Mouse (Mus musculus) macrophage (primary cell): ENCODE measurements around the gene Gm6899. TPM values are rescaled to one million over a fixed set of nuclear protein-coding genes. Genes with fewer than 3 reads are reported as not detected.
A peak's percentile ranks its signal among the peaks of the same experiment; 100 is the strongest.

ENCODE experiments used
- H3K27ac ChIP-seq: fragments of 350-480 bp; formaldehyde crosslinking; 2 replicates; pipeline ENCODE4 v1.9.0; 2021
- H3K36me3 ChIP-seq: fragments of 350-480 bp; formaldehyde crosslinking; 2 replicates; pipeline ENCODE4 v1.9.0; 2021; ENCODE audit errors: inconsistent target
- H3K4me3 ChIP-seq: fragments of 350-480 bp; formaldehyde crosslinking; 2 replicates; pipeline ENCODE4 v1.9.0; 2021; ENCODE audit errors: inconsistent target
- H3K79me2 ChIP-seq: fragments of 350-480 bp; formaldehyde crosslinking; 2 replicates; pipeline ENCODE4 v1.9.0; 2021; ENCODE audit errors: inconsistent target
- WGBS: methylation state at CpG from one replicate; pipeline ENCODE4 v1.1.7; 2026; ENCODE audit warnings: inconsistent platforms; ENCODE audit not compliant: missing documents; 5-methylcytosine and 5-hydroxymethylcytosine counted together
- polyA plus RNA-seq: library from polyadenylated mRNA; stranded (reverse); fragments of 250-400 nt; gene quantifications from 3 replicates; pipeline ENCODE4 v1.2.4, GENCODE M21; 2018; ENCODE audit warnings: inconsistent platforms
- total RNA-seq, 78 experiments: library from RNA; depleted of rRNA; stranded (reverse); fragments of 250-400 nt; gene quantifications; 1 replicate in 9 of 78; 2 replicates in 24 of 78; 3 replicates in 43 of 78; 4 replicates in 2 of 78; pipeline ENCODE4 v1.2.4; 2018; ENCODE audit warnings: inconsistent platforms in 56 of 78

The Gm6899 gene
- 1 to 10 TPM in 1 of 26 experiments, not detected in 25; 1.0 TPM for total RNA-seq (2018; cell fraction: chromatin; rRNA removed)
- not detected for total RNA-seq (2018; cell fraction: cytosol; rRNA removed)
- total RNA-seq (2018; cell fraction: nucleus; rRNA removed): 1 to 10 TPM in 3 of 26 experiments, under 1 TPM in 1, not detected in 22; 0.92 to 2.5 (median 1.3) TPM
- not detected in 3 replicates for polyA plus RNA-seq

GRCm38 (mm10) chr11:26593061-26594059, at the start of gene Gm6899, which contains the start of gene Vrk2:
TSS of gene Gm6899 (plus strand) at chr11:26593241.
TSS of gene Vrk2 (minus strand) at chr11:26593999.
- Histone ChIP-seq H3K27ac (peak within 1 kb of the TSS; percentile 71), H3K36me3 (peaks cover 17% of the 10 kb centered on the region), H3K4me3 (peak within 1 kb of the TSS; percentile 56), H3K79me2 (peaks cover 48% of the 10 kb centered on the region)
- 2% methylated on average over 47 of the region's 60 CpGs for WGBS

DNA sequence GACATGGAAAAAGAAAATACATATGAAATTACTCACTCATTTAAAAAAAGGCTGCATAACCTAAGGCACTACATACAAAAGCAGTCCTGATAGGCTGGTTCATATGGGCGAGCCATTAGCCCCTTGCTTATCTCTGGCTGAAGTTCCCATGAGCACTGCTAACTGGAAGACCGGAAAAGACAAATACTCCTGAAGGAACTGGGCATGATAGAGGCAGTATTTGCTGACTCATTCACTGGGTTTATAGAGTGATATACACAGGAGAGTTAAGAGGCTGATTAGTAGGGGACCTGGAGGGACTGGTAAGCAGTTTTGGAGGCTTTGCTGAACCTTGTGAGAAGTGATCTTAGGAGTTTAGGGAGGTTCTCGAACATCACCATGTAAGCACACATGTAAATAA, 41.5 kb upstream of the Gm6899 start:
- Histone ChIP-seq H3K4me3 (no peak overlapping the region), H3K27ac (no peak overlapping the region), H3K36me3 (peaks cover 34% of the 10 kb centered on the region; the same call in 1 of the 2 replicates), H3K79me2 (no peaks in the 10 kb centered on the region)
- WGBS: 91% methylated on average over 3 of the region's 3 CpGs

DNA sequence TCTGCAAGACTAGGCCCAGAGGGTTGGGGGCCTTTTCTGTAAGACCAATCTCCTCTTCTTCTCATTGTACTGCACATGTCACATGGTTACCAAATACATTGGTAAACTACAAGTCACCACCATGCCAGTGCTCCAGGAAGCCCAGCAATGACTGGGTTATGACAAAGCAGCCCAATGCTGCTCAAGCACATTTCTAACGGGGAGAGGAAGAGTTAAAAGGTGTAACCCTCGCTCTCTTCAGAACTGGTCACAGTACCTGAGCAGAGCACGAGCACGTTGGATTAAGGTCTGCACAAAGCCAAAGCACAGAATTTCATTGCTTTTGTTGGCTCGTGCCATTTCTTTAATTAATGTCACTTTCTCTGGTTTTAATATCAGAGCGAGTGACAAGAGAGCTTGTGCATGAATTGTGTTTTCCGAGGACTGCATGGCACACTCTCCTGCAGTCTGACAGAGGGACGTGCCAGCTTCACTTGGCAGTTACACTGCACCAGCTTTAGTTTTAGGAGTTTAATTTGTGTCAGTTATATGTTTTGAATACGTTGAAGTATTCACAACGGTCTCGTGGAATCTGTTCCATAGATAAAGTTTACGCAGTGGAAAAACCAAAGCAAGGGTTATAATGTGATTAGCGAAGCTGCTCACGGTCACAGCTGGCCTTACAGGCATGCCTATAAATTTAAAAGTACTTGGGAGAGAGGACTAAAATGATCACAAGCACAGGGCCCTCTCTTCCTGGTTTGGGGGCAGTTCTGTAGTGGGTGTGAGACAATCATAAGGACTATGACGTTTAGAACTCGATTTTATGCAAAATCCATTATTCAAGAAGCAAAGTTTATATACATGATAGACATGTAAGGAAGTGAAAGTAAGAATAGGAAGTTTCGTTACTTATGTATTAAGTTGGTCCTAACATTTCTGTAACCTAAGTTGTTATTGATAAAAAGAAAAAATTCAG, 7.4 kb upstream of the Gm6899 start:
- Histone ChIP-seq H3K79me2 (peaks cover 81% of the 10 kb centered on the region), H3K27ac (peak overlapping the region; percentile 87), H3K4me3 (peak overlapping the region; percentile 21), H3K36me3 (peaks cover 26% of the 10 kb centered on the region)
- WGBS: 64% methylated on average over 17 of the region's 17 CpGs

DNA sequence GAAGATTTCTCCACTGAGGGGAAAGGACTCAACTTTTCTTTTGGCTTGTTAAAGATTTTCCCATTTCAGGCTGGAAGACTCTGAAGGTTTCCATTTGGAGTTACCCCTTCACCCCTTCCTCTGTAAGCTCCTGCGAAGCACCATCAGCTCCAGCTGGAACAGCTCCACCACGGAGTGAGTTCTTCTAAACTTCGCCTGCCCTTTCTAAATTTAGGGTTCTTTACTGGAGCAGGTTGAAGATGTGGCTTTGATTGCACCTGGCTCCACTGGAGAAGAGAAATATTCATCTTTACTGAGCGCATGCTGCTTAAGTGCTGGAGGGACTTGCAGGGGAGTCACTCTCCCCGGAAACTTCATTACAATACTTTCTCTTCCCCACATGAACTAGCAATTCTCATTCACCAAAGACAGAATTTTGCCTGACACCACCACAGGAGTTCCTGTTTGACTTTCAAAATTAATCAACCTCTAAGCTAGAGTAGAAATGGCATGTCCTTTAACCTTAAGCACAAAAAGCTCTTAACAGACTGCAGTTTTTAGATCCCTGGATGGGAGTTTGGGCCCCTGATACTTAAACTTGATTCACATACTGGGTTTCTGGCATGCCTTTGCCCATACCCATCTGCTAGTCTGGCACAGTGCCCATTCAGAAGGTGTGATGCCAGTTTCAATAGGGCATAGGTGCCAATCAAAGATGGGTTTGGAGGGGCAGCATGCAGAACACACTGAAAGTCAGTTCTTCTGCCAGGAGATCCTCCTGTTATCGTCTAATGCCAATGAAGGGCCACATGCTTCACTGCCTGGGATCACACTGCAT, 6.5 kb upstream of the Gm6899 start:
- peaks cover 31% of the 10 kb centered on the region for H3K36me3 ChIP-seq
- peak overlapping the region; percentile 21 for H3K4me3 ChIP-seq
- H3K79me2 ChIP-seq: peaks cover 81% of the 10 kb centered on the region
- H3K27ac ChIP-seq: peak overlapping the region; percentile 87
- WGBS: 11% methylated on average over 6 of the region's 6 CpGs

DNA sequence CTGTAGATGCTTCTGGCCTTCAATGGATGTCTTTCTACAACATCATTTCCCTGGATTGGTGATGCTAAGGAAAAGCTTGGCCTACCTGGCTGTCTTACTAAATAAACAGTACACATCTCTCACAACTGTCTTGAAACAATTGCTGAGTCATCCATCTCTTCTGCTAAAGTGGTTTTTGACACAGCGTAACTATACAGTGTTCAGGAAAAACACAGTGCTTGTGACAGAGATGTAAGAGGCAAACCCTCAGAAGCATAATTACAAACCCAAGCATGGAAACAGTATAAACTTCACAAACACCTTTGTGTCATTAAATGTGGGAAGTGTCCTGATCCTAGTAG, 5.9 kb upstream of the Gm6899 start:
- H3K27ac ChIP-seq: peak overlapping the region; percentile 87
- H3K4me3 ChIP-seq: no peak overlapping the region
- 27% methylated on average over 1 of the region's 1 CpGs for WGBS
- H3K79me2 ChIP-seq: peaks cover 82% of the 10 kb centered on the region
- H3K36me3 ChIP-seq: peaks cover 31% of the 10 kb centered on the region

DNA sequence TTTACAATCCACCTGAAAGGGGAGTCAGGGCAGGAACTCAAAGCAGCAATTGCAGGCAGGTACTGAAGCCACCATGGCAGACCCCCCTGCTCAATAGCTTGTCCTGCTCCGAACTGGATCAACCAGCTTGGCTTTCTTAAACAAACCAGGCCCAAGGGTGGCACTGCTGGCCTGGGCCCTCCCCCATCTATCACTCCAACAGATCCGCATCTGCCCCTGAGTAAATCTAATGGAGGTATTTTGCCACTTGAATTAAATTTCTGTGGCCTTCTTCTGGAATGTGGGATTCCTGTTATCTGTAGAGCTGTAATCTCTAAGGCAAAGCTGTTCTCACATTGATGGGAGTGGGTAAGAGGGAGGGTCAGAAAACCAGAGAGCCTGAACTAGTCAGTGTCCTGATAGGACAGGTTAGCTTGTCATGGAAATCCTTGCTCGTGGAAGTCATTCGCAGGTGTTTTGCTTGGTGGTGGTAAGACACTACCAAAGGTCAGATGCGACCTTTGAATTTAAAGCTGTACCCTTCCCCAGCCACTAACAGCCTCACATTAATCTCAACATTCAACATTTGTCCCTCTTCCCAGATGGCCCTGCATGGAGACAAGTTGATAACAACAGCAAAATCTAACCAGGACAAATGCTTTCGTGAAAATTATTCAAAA, 517 bp upstream of the Gm6899 start:
- 47% methylated on average over 6 of the region's 6 CpGs for WGBS

DNA sequence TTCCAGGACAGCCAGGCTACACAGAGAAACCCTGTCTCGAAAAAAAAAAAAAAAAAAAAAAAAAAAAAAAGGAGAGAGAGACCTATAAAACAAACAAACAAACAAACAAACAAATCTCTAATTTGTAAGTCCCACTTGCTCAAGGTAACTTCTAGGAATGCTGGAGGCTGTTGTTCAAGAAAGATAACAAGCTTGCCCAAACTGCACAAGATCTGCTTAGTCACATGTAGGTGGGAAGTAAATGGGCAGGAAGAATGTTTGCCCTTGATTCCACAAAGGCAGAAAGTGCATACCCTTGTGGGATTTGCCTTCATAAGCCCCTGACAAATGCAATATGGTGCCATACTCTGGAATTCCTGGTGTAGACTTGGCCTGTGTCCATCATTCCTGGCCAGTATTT, 1.4 kb downstream of the Gm6899 start:
- H3K79me2 ChIP-seq: peaks cover 36% of the 10 kb centered on the region
- H3K4me3 ChIP-seq: no peak overlapping the region
- H3K36me3 ChIP-seq: peaks cover 7% of the 10 kb centered on the region; the same call in 1 of the 2 replicates
- 80% methylated on average over 1 of the region's 1 CpGs for WGBS
- peak overlapping the region; percentile 71 for H3K27ac ChIP-seq

More for the DNA sequence above, 517 bp upstream of the Gm6899 start:
- H3K79me2 ChIP-seq: peaks cover 54% of the 10 kb centered on the region
- H3K36me3 ChIP-seq: peaks cover 18% of the 10 kb centered on the region
- peak overlapping the region; percentile 59 for H3K27ac ChIP-seq
- peak overlapping the region; percentile 56 for H3K4me3 ChIP-seq

- WGBS: 100% methylated on average over 1 of the region's 1 CpGs
- H3K4me3 ChIP-seq: no peak overlapping the region
- 0 out of 2 replicates have a peak, but pooled peaks cover under 1% of the 10 kb centered on the region for H3K36me3 ChIP-seq
- H3K27ac ChIP-seq: no peak overlapping the region
- H3K79me2 ChIP-seq: peaks cover 20% of the 10 kb centered on the region
Observed at GRCm38 (mm10) chr11:26596186-26596585, 3.1 kb downstream of the Gm6899 start.

- Histone ChIP-seq H3K36me3 (no peaks in the 10 kb centered on the region), H3K79me2 (peaks cover 10% of the 10 kb centered on the region), H3K27ac (no peak overlapping the region), H3K4me3 (no peak overlapping the region)
- WGBS: 65% methylated on average over 6 of the region's 6 CpGs
Observed at GRCm38 (mm10) chr11:26597145-26597544, 4.1 kb downstream of the Gm6899 start.

GRCm38 (mm10) chr11:26597761-26598160, 4.7 kb downstream of the Gm6899 start:
- Histone ChIP-seq H3K27ac (no peak overlapping the region), H3K4me3 (no peak overlapping the region), H3K36me3 (no peaks in the 10 kb centered on the region), H3K79me2 (peaks cover 4% of the 10 kb centered on the region)
- WGBS: 91% methylated on average over 5 of the region's 6 CpGs

DNA sequence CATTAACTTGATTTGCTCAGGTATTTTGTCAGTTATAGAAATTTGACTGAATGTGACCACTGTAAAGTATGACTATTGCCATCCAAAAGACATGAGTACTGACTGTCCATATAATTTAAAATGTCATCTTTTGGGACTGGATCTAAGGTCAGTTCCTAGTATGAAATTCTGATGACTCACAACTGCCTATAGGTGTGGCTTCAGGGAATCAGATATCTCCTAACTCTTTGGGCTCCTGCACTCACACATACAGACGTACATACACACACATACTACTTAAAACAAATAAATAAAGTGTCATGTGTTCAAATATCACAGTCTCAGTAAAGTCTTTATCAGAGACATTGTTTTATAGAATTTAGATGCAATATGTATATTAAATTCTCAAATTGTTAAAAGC, 5.8 kb downstream of the Gm6899 start:
- WGBS: 100% methylated on average over 1 of the region's 1 CpGs

GRCm38 (mm10) chr11:26600692-26601091, 7.7 kb downstream of the Gm6899 start:
- peak overlapping the region; percentile 86 for H3K27ac ChIP-seq
- WGBS: 20% methylated on average over 4 of the region's 4 CpGs
- no peaks in the 10 kb centered on the region for H3K36me3 ChIP-seq
- no peaks in the 10 kb centered on the region for H3K79me2 ChIP-seq
- H3K4me3 ChIP-seq: no peak overlapping the region

More for the DNA sequence above, 5.8 kb downstream of the Gm6899 start:
- Histone ChIP-seq H3K79me2 (no peaks in the 10 kb centered on the region), H3K4me3 (no peak overlapping the region), H3K36me3 (no peaks in the 10 kb centered on the region), H3K27ac (no peak overlapping the region)

DNA sequence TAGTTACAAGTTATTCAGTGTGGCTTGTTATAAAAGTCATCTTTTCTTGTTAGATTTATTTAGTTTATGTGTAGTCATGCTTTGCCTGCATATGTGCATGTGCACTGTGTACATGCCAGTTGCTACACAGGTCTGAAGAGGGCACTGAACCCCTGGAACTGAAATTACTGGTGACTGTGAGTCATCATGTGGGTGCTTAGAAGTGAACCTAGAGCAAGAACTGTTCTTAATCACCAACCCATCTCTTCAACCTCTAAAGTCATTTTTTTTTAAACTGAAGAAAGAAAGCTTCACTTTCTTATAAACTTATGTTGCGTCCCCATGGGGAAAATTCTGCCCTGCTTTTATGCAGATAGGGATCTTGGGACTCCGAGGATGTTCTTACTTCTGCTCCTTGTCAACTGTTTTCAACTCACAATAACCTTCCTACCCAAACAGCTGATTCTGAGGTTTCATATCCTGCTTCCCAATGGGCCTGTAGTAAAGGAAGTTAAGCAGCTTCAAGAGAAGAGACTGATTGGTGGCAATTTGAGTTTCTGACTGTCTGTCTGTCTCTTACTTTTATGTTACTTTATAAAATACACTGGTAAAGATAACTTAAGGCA, 8.6 kb downstream of the Gm6899 start:
- Histone ChIP-seq H3K4me3 (no peak overlapping the region), H3K27ac (peak overlapping the region; percentile 86), H3K79me2 (no peaks in the 10 kb centered on the region), H3K36me3 (no peaks in the 10 kb centered on the region)
- WGBS: 42% methylated on average over 2 of the region's 2 CpGs
